Mouse (Mus musculus): ENCODE results near the gene Rpl31. TPM values are rescaled to one million over a fixed set of nuclear protein-coding genes. Genes with fewer than 3 reads are reported as not detected.
A peak's percentile ranks its signal among the peaks of the same experiment; 100 is the strongest.

Gene Rpl31
- polyA plus RNA-seq (2016; fragmentation: Nextera tagmentation; extraction: Ambion mirVana) = 378 and 396 TPM in 2 replicates

DNA sequence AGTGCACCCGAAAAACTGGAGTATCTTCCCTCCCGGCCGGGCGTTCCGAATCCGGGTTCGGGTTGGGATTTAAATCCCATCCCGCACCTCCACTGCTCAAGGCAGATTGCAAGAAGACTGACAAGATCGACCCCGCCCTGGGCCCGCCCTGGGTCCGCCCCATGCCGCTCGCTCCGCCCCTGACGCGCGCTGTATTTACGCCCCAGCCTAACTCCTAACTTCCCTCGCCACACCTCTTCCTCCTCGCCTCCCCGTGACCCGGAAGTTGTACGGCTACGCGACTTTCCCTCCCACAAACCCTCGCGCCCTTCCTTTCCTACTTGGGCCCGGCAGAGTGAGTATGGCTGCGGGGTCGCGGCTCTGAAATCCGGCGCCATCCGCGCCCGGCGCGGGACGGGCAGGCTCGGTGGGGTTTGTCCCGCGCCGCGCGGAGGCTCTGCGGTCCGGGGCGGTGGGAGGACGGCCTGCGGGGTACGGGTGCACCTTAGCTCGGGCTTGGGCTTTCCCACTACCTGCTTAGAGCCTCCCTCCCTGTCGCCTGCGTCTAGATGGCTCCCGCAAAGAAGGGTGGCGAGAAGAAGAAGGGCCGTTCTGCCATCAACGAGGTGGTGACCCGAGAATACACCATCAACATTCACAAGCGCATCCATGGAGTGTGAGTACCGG is at the start of gene Rpl31:
Rpl31 (plus strand) TSS at position 242 of the 666 bp plus-strand sequence.
- WGBS = under 1% methylated on average over 62 of the region's 62 CpGs
- ATAC-seq (ENCODE audit: insufficient number of reproducible peaks, low FRiP score) = peak; percentile 98

DNA sequence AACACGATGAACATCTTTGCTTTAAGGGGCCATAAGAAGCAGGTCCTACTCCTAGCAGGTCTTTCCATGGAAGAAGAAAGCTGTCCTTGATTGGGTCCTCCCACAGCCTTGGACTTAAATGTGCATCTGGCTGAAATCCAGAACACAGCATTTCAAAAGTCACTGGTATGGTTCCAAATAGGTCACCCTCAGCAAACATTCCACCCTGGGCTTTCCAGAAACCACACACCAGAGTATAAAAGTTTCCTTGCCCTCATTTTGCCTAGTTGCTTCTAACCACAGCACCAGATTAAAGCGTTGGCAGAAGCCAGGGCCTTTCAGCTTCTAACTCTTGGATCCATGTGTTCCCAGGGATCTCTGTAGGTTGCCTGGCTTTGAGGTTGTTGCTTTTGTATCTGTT is 49.7 kb upstream of the Rpl31 start:
- no peaks in the 10 kb centered on the region for H3K27me3 ChIP-seq (replicated peaks)
- no peaks in the 10 kb centered on the region for H3K4me1 ChIP-seq (replicated peaks)
- ATAC-seq (ENCODE audit: insufficient number of reproducible peaks, low FRiP score) = no peak
- no peak overlapping the region for H3K4me3 ChIP-seq
- no peaks in the 10 kb centered on the region for H3K9me3 ChIP-seq (replicated peaks)
- no peak overlapping the region for H3K9ac ChIP-seq
- no peak overlapping the region for H3K4me2 ChIP-seq
- no peaks in the 10 kb centered on the region for H3K36me3 ChIP-seq
- H3K27ac ChIP-seq (ENCODE audit: poor library complexity, severe bottlenecking) = no peak overlapping the region
- 67% methylated on average over 2 of the region's 2 CpGs for WGBS

More for the DNA sequence above, at the start of gene Rpl31:
- Histone ChIP-seq H3K9me3 (replicated peaks) (no peaks in the 10 kb centered on the region), H3K27ac (ENCODE audit: poor library complexity, severe bottlenecking) (peak within 1 kb of the TSS; percentile 87), H3K4me2 (peak within 1 kb of the TSS; percentile 97), H3K36me3 (peaks cover 39% of the 10 kb centered on the region), H3K9ac (peak within 1 kb of the TSS; percentile 91), H3K27me3 (replicated peaks) (no peaks in the 10 kb centered on the region), H3K4me3 (peak within 1 kb of the TSS; percentile 77), H3K4me1 (replicated peaks) (peaks cover 16% of the 10 kb centered on the region)

DNA sequence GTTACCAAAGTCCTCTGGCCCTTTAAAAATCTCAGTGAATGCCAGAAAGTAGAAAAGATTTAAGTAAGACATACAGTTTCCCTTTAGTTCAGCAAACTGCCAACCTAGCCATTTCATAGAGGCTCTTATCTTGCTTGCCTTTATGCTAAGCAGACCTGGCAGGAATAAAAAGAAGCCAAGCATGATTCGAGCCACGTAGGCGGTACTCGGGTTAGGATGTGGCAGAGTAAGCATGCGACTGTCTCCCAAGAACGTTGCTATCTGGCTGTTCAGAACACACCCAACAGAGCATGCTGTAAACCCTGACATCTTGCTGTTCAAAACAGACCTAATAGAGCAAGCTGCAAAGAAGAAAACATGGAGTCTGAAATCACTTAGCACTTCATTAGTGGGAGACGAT is 48.8 kb upstream of the Rpl31 start:
- no peaks in the 10 kb centered on the region for H3K27me3 ChIP-seq (replicated peaks)
- H3K4me2 ChIP-seq = no peak overlapping the region
- H3K9me3 ChIP-seq (replicated peaks) = no peaks in the 10 kb centered on the region
- H3K4me3 ChIP-seq = no peak overlapping the region
- H3K36me3 ChIP-seq = no peaks in the 10 kb centered on the region
- no peak overlapping the region for H3K27ac ChIP-seq (ENCODE audit: poor library complexity, severe bottlenecking)
- no peak for ATAC-seq (ENCODE audit: insufficient number of reproducible peaks, low FRiP score)
- H3K9ac ChIP-seq = no peak overlapping the region
- 68% methylated on average over 7 of the region's 7 CpGs for WGBS
- no peaks in the 10 kb centered on the region for H3K4me1 ChIP-seq (replicated peaks)

DNA sequence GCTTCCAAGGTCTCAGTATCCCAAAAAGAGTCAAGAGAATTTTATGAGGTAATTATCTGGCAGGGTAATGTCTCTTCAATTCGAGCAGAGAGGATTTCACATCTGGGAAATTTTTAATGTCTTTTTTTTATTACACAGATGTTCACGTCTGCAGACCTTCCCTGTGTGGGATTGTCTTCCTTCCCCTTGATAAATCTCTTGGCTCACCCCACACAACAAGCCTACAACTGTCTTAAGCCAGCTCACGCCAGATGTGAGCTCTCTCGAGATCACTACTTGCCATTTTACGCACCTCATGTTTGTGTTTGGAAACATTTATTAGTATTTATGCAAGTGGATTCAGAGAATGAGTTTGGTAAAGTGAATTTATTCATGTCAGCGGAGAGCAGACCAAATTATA is 45.7 kb upstream of the Rpl31 start:
- no peaks in the 10 kb centered on the region for H3K27me3 ChIP-seq (replicated peaks)
- H3K4me3 ChIP-seq = no peak overlapping the region
- H3K4me1 ChIP-seq (replicated peaks) = 0 out of 2 replicates have a peak, but pooled peaks cover 6% of the 10 kb centered on the region
- WGBS = 72% methylated on average over 6 of the region's 6 CpGs
- H3K9me3 ChIP-seq (replicated peaks) = no peaks in the 10 kb centered on the region
- no peak overlapping the region for H3K4me2 ChIP-seq
- no peak overlapping the region for H3K9ac ChIP-seq
- no peaks in the 10 kb centered on the region for H3K36me3 ChIP-seq
- no peak overlapping the region for H3K27ac ChIP-seq (ENCODE audit: poor library complexity, severe bottlenecking)
- no peak for ATAC-seq (ENCODE audit: insufficient number of reproducible peaks, low FRiP score)

DNA sequence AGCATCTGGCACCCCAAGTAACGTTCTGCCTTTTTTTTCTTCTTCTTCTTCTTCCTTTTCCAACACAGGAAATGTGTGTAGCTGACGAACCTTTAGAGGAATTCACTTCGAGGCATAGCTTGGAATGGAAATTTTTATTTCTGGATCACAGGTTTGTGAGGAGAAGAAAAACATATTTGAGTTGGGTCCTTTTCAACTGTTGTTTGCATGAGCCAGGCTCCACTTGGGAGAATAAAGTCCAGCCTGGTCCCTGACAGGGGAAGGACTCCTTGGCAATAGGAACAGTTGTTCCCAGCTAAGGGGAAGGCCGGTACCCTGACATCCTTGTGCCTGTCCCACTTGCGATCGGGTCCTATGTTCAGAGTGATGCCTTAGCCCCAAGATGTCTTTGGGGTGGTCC is 42.4 kb upstream of the Rpl31 start:
- no peak overlapping the region for H3K9ac ChIP-seq
- H3K4me1 ChIP-seq (replicated peaks) = peaks cover 14% of the 10 kb centered on the region; the same call in 1 of the 2 replicates
- no peaks in the 10 kb centered on the region for H3K9me3 ChIP-seq (replicated peaks)
- H3K36me3 ChIP-seq = no peaks in the 10 kb centered on the region
- WGBS = 81% methylated on average over 6 of the region's 6 CpGs
- no peak overlapping the region for H3K4me2 ChIP-seq
- ATAC-seq (ENCODE audit: insufficient number of reproducible peaks, low FRiP score) = no peak
- no peak overlapping the region for H3K4me3 ChIP-seq
- H3K27me3 ChIP-seq (replicated peaks) = no peaks in the 10 kb centered on the region
- no peak overlapping the region for H3K27ac ChIP-seq (ENCODE audit: poor library complexity, severe bottlenecking)

DNA sequence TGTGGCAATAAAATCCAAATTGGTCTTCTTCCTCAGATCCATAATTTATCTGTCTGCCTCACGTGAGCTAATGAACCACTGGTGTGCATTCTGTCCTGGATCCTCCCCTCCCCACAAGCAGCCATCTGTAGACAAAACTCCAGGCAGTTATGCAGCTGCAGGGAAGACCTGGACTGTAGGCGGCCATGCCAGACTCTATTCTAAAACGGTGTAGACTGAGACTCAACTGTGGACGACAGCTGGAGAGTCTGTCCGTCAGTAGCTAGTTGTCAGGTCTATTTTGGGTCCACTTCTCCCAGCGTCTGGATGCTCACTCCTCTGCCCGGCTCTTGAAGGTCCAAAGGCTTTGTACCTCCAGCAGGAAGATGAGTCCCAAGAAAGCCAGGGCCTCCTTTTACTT is 40.1 kb upstream of the Rpl31 start:
- Histone ChIP-seq H3K27me3 (replicated peaks) (no peaks in the 10 kb centered on the region), H3K9ac (no peak overlapping the region), H3K4me1 (replicated peaks) (peaks cover 26% of the 10 kb centered on the region), H3K4me2 (no peak overlapping the region), H3K27ac (ENCODE audit: poor library complexity, severe bottlenecking) (no peak overlapping the region), H3K9me3 (replicated peaks) (no peaks in the 10 kb centered on the region), H3K36me3 (no peaks in the 10 kb centered on the region), H3K4me3 (no peak overlapping the region)
- ATAC-seq (ENCODE audit: insufficient number of reproducible peaks, low FRiP score) = no peak
- 45% methylated on average over 7 of the region's 7 CpGs for WGBS

DNA sequence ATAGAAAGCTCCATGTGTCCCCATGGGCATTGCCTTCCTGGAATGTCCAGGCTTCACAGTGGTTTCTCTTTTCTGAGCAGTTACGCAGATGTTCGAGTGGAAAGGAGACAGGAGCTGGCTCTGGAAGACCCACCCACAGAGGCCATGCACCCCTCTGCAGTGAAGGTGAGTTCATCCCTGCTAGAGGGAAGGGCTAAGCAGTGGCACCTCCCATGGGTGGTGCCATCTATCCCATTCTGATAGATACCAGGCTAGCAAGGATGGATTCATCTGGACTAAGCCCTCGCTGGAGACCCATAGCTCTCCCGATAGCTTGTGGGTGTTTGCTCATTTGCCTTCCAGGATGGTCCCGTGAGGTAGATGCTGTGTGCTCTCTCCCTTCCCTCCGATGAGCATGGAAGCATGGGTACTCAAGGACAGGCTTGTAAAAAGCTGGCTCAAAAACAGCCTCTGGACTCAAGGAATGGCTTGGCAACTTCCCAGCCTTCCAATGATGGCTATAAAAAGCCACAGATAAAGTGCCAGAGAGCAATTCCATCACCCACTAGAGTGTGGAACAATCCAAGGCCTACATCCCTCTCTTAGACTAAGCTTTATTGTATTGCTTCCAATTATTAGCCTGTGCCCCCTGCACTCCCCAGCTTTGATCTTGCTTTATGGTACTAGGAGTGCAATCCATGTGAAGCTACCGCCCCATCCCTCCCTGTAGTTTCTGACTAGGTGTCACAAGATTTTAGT is 36.6 kb upstream of the Rpl31 start:
- Histone ChIP-seq H3K36me3 (no peaks in the 10 kb centered on the region), H3K27ac (ENCODE audit: poor library complexity, severe bottlenecking) (peak overlapping the region; percentile 60), H3K4me1 (replicated peaks) (peaks cover 29% of the 10 kb centered on the region), H3K4me2 (no peak overlapping the region), H3K4me3 (no peak overlapping the region), H3K9ac (no peak overlapping the region), H3K27me3 (replicated peaks) (peaks cover 11% of the 10 kb centered on the region), H3K9me3 (replicated peaks) (no peaks in the 10 kb centered on the region)
- no peak for ATAC-seq (ENCODE audit: insufficient number of reproducible peaks, low FRiP score)
- 72% methylated on average over 7 of the region's 7 CpGs for WGBS

DNA sequence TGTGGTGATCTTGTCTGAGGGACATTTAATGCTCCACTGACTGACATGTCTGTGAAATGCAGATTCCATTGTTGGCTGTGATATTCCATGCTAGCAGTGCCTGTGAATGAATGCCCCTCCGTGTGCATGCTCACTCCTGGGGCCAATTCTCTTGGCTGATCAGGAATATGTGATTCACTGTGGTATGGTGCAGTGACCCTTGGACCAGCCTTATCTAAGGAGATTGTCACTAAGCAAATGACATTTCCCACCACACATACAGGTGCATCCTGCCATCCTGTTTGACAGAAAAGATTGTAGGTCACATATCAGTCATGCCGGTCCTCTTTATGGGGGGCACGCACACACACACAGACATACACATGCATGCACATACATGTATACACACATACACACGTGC is 35.2 kb upstream of the Rpl31 start:
- no peak overlapping the region for H3K27ac ChIP-seq (ENCODE audit: poor library complexity, severe bottlenecking)
- WGBS = 81% methylated on average over 4 of the region's 4 CpGs
- H3K9me3 ChIP-seq (replicated peaks) = no peaks in the 10 kb centered on the region
- H3K4me1 ChIP-seq (replicated peaks) = peaks cover 18% of the 10 kb centered on the region
- no peak overlapping the region for H3K9ac ChIP-seq
- H3K36me3 ChIP-seq = no peaks in the 10 kb centered on the region
- no peak for ATAC-seq (ENCODE audit: insufficient number of reproducible peaks, low FRiP score)
- H3K4me2 ChIP-seq = no peak overlapping the region
- H3K4me3 ChIP-seq = no peak overlapping the region
- H3K27me3 ChIP-seq (replicated peaks) = peaks cover 13% of the 10 kb centered on the region

DNA sequence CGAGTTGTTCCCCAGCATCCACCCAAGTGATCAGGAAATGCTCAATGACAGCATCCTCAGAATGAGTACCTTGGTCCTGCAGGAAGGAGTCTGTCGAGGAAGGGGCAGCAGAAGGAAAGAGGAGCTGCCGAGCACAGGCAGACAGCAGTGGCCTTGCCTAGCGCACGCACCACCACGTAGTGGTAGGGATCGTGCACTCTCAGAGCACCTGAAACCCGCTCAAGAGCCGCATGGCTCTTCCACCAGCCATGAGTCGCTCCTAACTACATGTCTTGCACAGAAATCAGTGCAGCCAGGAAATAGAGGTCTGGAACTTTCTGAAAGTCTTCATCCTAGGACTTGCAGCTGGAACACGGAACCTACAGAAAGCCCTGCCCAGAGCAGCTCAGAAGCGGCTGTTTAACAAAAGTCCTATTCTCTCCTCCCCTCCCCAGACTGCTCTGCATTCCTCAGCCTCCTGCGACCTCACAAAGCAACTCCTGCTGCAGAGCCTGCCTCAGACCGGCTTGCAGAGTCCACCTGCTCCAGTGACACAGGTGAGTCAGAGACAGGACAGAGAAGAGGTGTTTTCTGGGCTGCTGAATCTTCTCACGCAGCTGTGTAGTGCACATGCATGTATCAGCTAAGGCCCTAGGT is 32.0 kb upstream of the Rpl31 start:
- H3K4me1 ChIP-seq (replicated peaks) = peaks cover 12% of the 10 kb centered on the region
- no peak overlapping the region for H3K4me3 ChIP-seq
- H3K4me2 ChIP-seq = peak overlapping the region; percentile 11; the same call in 1 of the 2 replicates
- 32% methylated on average over 15 of the region's 15 CpGs for WGBS
- no peaks in the 10 kb centered on the region for H3K9me3 ChIP-seq (replicated peaks)
- H3K36me3 ChIP-seq = no peaks in the 10 kb centered on the region
- peaks cover 30% of the 10 kb centered on the region for H3K27me3 ChIP-seq (replicated peaks)
- no peak for ATAC-seq (ENCODE audit: insufficient number of reproducible peaks, low FRiP score)
- no peak overlapping the region for H3K9ac ChIP-seq
- no peak overlapping the region for H3K27ac ChIP-seq (ENCODE audit: poor library complexity, severe bottlenecking)

DNA sequence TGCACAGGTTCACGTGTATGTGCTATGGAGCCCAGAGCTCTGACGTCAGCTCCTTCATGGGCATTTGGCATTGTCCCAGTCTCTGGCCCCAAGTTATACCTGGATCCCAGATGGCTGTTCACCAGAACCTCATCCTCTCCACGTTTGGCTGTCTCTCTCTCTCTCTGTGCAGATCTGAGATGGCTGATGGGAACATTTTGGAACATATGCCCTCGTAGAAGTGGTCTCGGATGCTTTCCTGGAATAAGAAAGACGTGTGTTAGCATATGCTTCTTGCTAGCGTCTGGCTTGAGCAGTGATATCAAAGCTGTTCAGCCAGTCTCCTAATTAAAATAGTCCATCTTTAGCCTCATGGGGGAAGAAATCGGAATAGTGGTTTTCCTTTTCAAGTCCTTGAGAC is 30.9 kb upstream of the Rpl31 start:
- H3K36me3 ChIP-seq = no peaks in the 10 kb centered on the region
- H3K4me2 ChIP-seq = no peak overlapping the region
- H3K9me3 ChIP-seq (replicated peaks) = no peaks in the 10 kb centered on the region
- 87% methylated on average over 8 of the region's 8 CpGs for WGBS
- no peak overlapping the region for H3K27ac ChIP-seq (ENCODE audit: poor library complexity, severe bottlenecking)
- no peak overlapping the region for H3K4me3 ChIP-seq
- peaks cover 30% of the 10 kb centered on the region for H3K27me3 ChIP-seq (replicated peaks)
- no peak overlapping the region for H3K9ac ChIP-seq
- peaks cover 3% of the 10 kb centered on the region for H3K4me1 ChIP-seq (replicated peaks)
- ATAC-seq (ENCODE audit: insufficient number of reproducible peaks, low FRiP score) = no peak

DNA sequence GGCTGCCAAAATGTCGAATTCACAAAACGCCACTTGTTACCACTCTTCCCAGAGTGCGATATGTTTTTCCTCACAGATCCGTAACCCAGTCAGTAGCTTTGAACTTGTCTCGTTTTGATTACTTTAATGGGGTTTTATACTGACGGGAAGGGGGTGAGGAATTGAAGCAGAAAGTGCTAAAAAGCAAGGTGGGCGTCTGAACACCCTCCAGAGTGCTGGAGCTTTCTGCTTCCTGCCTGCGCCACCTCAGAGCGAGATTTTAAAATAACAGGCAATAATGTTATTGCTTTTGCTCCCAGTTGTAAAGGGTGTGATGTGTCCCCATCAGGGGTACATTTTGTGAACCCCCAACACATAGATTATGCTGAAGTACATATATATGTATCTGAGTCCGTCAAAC is 28.8 kb upstream of the Rpl31 start:
- Histone ChIP-seq H3K27ac (ENCODE audit: poor library complexity, severe bottlenecking) (no peak overlapping the region), H3K4me2 (no peak overlapping the region), H3K27me3 (replicated peaks) (peaks cover 30% of the 10 kb centered on the region), H3K4me1 (replicated peaks) (peaks cover 3% of the 10 kb centered on the region), H3K9me3 (replicated peaks) (no peaks in the 10 kb centered on the region), H3K4me3 (no peak overlapping the region), H3K9ac (no peak overlapping the region), H3K36me3 (no peaks in the 10 kb centered on the region)
- no peak for ATAC-seq (ENCODE audit: insufficient number of reproducible peaks, low FRiP score)
- 70% methylated on average over 10 of the region's 10 CpGs for WGBS
